Mouse (Mus musculus) G1E (cell line): ENCODE measurements around the gene Mroh2a.

Experiments used
- CTCF ChIP-seq: IDR thresholded peaks from 2 replicates; pipeline ENCODE4 v1.5.1; 2012; ENCODE audit warnings: low read depth, low read length, inconsistent platforms, mixed read lengths
- GATA1 ChIP-seq: IDR thresholded peaks from 2 replicates; pipeline ENCODE4 v1.6.1; 2012; ENCODE audit warnings: borderline replicate concordance, low read length, inconsistent platforms, mixed read lengths
- GATA2 ChIP-seq: IDR thresholded peaks from 2 replicates; pipeline ENCODE4 v1.6.1; 2012; ENCODE audit warnings: low read depth, low read length, inconsistent platforms, borderline replicate concordance
- POLR2AphosphoS5 ChIP-seq: IDR thresholded peaks from 2 replicates; pipeline ENCODE4 v1.6.1; 2012; ENCODE audit warnings: low read depth, low read length, inconsistent platforms; ENCODE audit not compliant: insufficient replicate concordance
- TAL1 ChIP-seq: conservative IDR thresholded peaks from 2 replicates; pipeline ENCODE4 v1.6.1; 2012; ENCODE audit warnings: low read depth, low read length, inconsistent platforms, mixed read lengths

DNA sequence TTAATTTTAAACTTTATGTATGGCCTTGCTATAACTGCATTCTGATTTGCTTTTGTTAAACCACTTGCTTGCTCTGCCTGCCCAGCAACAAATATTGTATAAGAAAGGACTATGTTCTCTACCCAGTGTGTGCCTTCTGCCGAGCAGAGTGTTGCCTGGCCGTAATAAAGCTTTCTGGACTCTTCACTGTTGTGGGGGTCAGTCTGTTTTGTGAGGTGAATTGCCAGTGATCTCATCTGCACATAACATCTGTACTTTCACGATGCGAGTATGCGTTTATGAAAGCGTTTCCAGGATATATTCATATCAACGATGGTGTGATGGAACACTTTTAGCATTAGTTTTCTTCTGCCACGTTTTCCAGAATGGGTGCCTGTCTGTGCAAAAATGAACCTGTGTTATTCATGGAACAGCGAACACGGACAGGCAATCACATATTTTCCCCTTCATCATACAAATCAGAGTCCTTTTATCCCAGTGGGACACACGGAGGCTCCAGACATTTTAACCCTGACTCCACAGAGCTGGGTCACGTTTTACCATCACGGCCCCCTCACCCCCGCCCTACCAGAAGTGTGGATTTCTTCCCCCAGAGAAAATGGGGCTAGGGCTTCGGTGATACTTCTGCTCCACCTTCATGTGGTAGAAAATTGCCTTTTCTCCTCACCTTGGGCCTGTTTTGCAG is 53.4 kb downstream of the Mroh2a start:
- TF ChIP-seq CTCF (no peak), POLR2AphosphoS5 (no peak), GATA1 (no peak), TAL1 (no peak), GATA2 (no peak)
